Mouse (Mus musculus): ENCODE results near the gene Acer2.
"Not testable (repeated sequence)": the region's sequence is repeated elsewhere in the genome, so short reads cannot be mapped to it uniquely, and the experiment has no call there.

The Acer2 gene

GRCm38 (mm10) chr4:86874146-86874847, at the start of gene Acer2:
TSS of gene Acer2 (plus strand) at chr4:86874396.
- peak; percentile 73 to 91 for DNase-seq (ENCODE audit: low spot score in 2 of 2)

GRCm38 (mm10) chr4:86825143-86825542, 49.1 kb upstream of the Acer2 start:
- DNase-seq (ENCODE audit: low spot score in 2 of 2): no peak

- DNase-seq (ENCODE audit: low spot score in 2 of 2): no peak
Measured at GRCm38 (mm10) chr4:86831896-86832295, 42.3 kb upstream of the Acer2 start.

GRCm38 (mm10) chr4:86841141-86841540, 33.1 kb upstream of the Acer2 start:
- DNase-seq (ENCODE audit: low spot score in 2 of 2): not testable (repeated sequence)

- DNase-seq (ENCODE audit: low spot score in 2 of 2): no peak
Measured at GRCm38 (mm10) chr4:86845384-86845783, 28.8 kb upstream of the Acer2 start.

GRCm38 (mm10) chr4:86847246-86847645, 26.9 kb upstream of the Acer2 start:
- no peak for DNase-seq (ENCODE audit: low spot score in 2 of 2)

GRCm38 (mm10) chr4:86851331-86851730, 22.9 kb upstream of the Acer2 start:
- no peak for DNase-seq (ENCODE audit: low spot score in 2 of 2)

GRCm38 (mm10) chr4:86852018-86852417, 22.2 kb upstream of the Acer2 start:
- DNase-seq (ENCODE audit: low spot score in 2 of 2): no peak

- DNase-seq (ENCODE audit: low spot score in 2 of 2): no peak
Measured at GRCm38 (mm10) chr4:86852813-86853590, 21.2 kb upstream of the Acer2 start.

- peak in 1 of 2 experiments; percentile 61 for DNase-seq (ENCODE audit: low spot score in 2 of 2)
Measured at GRCm38 (mm10) chr4:86856304-86857112, 17.7 kb upstream of the Acer2 start.

- DNase-seq (ENCODE audit: low spot score in 2 of 2): peak; percentile 94 to 95
Measured at GRCm38 (mm10) chr4:86857113-86858069, 16.8 kb upstream of the Acer2 start, which contains the start of gene Rps6. TSS of gene Rps6 (minus strand) at chr4:86857412.

GRCm38 (mm10) chr4:86858070-86858440, 16.1 kb upstream of the Acer2 start:
- peak in 1 of 2 experiments; percentile 16 for DNase-seq (ENCODE audit: low spot score in 2 of 2)

- no peak for DNase-seq (ENCODE audit: low spot score in 2 of 2)
Measured at GRCm38 (mm10) chr4:86864087-86864486, 10.1 kb upstream of the Acer2 start.

GRCm38 (mm10) chr4:86871988-86872387, 2.2 kb upstream of the Acer2 start:
- DNase-seq (ENCODE audit: low spot score in 2 of 2): no peak

- DNase-seq (ENCODE audit: low spot score in 2 of 2): no peak
Measured at GRCm38 (mm10) chr4:86873072-86873471, 1.1 kb upstream of the Acer2 start.

- no peak for DNase-seq (ENCODE audit: low spot score in 2 of 2)
Measured at GRCm38 (mm10) chr4:86879477-86879876, 5.3 kb downstream of the Acer2 start.

- DNase-seq (ENCODE audit: low spot score in 2 of 2): no peak
Measured at GRCm38 (mm10) chr4:86881178-86881577, 7.0 kb downstream of the Acer2 start.

- no peak for DNase-seq (ENCODE audit: low spot score in 2 of 2)
Measured at GRCm38 (mm10) chr4:86882413-86882812, 8.2 kb downstream of the Acer2 start.

- peak in 1 of 2 experiments; percentile 63 for DNase-seq (ENCODE audit: low spot score in 2 of 2)
Measured at GRCm38 (mm10) chr4:86884945-86885344, 10.7 kb downstream of the Acer2 start.

GRCm38 (mm10) chr4:86885790-86886159, 11.6 kb downstream of the Acer2 start:
- peak in 1 of 2 experiments; percentile 26 for DNase-seq (ENCODE audit: low spot score in 2 of 2)

Measured in spleen, postnatal 10 days (tissue).